Mouse (Mus musculus) ES-CJ7 (cell line): ENCODE measurements around the gene Defb6.
A peak's percentile ranks its signal among the peaks of the same experiment; 100 is the strongest.

ENCODE experiments used
- DNase-seq: peaks from one replicate; pipeline ENCODE4 v3.0.0; 2011; ENCODE audit warnings: low read depth, low spot score

Gene Defb6

DNA sequence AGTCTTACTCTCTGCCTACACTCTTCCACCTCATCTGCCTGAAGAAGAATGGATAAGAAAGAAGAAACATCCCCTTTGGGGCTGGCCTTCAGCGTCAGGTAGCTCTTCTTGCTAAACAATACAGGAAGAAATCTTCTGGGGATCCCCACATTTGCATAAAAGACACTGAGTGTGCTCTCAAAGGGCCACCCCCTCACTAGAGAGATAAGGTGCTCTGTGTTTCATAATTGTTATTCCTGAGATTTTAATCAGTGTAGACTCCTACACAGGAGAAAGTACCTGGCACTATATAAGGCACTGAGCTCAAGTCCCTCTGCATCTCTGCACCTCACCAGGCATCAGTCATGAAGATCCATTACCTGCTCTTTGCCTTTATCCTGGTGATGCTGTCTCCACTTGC lies at the start of gene Defb6:
Gene Defb6, plus strand, starts transcription at position 318 of the 400 bp plus-strand sequence.
- no peak for DNase-seq

DNA sequence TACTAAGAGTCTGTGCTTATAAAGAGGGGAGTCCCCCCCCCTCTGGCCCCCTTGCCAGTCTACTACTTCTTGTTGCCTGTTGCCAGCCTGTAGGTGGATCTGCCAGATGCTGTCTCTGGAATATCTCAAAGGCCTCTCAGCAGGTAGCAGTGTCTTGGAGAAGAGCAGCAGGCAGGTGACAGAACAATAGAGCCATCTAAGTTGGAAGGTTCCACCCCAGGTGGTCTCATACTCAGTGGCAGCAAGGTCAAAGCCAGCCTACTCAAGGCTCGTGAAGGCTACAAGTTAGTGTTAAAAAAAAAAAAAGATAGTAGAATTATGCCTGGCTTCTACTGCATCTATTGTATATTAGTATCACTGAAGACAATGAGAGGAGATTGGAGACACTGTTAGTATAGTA lies 12.8 kb downstream of the Defb6 start:
- peak; percentile 87 for DNase-seq

DNA sequence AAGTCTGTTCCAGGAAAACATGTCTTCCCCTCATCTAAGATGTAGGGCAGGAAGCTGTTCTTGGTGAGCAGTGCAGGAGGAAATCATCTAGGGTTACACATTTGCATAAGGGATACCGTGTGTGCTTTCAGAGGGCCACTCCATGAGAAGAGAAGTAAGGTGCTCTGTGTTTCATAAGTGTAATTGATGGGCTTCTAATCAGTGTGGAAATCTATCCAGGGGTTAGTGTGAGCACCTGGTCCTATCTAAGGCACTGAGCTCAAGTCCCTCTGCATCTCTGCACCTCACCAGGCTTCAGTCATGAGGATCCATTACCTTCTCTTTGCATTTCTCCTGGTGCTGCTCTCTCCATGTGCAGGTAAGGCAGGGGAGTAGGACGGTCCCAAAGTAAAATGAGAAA lies 14.3 kb downstream of the Defb6 start, which contains the start of gene Defb46:
Gene Defb46, plus strand, starts transcription at position 301 of the 400 bp plus-strand sequence.
- DNase-seq = no peak

DNA sequence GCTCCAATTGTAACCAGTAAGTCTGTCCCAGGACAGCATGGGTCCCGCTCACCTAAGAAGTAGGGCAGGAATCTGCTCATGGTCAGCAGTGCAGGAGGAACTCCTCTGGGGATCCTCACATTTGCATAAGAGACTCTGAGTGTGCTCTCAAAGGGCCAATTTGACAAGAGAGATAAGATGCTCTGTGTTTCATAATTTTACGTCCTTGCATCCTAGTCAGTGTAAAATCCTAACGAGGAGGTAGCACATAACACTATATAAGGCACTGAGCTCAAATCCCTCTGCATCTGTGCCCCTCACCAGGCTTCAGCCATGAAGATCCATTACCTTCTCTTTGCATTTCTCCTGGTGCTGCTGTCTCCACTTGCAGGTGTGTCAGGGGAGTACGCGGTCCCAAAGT lies 22.0 kb downstream of the Defb6 start, which contains the start of gene Defb5:
Gene Defb5, plus strand, starts transcription at position 301 of the 400 bp plus-strand sequence.
- DNase-seq = peak; percentile 1

DNA sequence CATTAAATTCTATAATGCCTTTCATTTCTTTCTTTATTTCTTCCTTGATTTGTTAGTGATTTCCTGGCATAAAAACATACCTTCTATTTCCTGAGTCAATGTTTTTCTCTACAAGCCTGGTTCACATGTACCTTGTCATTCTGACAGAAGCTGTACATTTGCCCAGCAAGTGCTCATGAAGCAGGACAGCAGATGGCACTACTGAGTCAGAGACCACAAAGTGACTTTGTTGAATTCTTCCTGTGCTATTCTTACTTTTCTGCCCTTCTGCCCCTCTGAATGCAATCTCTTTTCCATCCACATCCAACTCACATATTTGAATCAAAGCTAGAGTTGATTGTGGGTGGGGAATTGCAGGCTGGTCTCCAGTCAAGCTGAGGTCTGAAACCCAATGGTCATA lies 32.9 kb downstream of the Defb6 start:
- peak; percentile 58 for DNase-seq

DNA sequence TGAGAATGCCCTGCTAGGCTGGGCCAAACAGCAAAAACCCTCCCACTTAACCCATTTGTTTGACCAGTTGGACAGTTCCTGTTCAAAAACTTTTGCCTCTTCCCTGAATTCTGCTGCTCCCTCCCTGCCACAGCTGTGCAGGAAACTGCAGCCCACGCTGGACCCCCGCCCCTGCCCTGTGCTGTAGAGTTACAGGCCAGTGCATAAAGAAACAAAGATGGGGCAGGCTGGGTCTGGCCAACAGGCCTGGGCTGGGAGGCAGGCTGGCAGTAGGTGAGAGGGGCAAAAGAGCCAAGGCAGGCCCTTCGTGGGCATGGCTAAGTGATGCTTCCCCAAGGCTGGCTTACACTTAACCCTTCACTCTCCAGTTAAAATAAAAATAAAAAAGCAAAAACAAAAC lies 34.4 kb downstream of the Defb6 start:
- DNase-seq = no peak
